Mouse (Mus musculus) lung, embryonic 15.5 days (tissue): ENCODE results near the gene Vstm2l. TPM values are rescaled to one million over a fixed set of nuclear protein-coding genes. Genes with fewer than 3 reads are reported as not detected.

ENCODE experiments used
- polyA plus RNA-seq: library from polyadenylated mRNA; unstranded; fragments of >200 nt; fragmentation: Nextera tagmentation; extraction: Ambion mirVana; gene quantifications from 2 replicates; pipeline ENCODE4 v1.2.1, GENCODE M21; 2015

Vstm2l gene
- polyA plus RNA-seq, 1 experiment from 2014 or later = 0.17 TPM

Other genes with a start within 250 kb of the Vstm2l start
- gene Ctnnbl1, start 177.3 kb upstream of the Vstm2l start, polyA plus RNA-seq = 59.9 and 60.1 TPM in 2 replicates
- gene Tti1, start 113.8 kb downstream of the Vstm2l start, polyA plus RNA-seq = 25.5 and 25.9 TPM in 2 replicates
- 43.8 and 45.6 TPM in 2 replicates for gene Rprd1b, start 113.8 kb downstream of the Vstm2l start, polyA plus RNA-seq
- gene Tgm2, start 231.8 kb downstream of the Vstm2l start, polyA plus RNA-seq = 66.0 and 70.0 TPM in 2 replicates